Mouse (Mus musculus): ENCODE results near the gene Hrc. TPM values are rescaled to one million over a fixed set of nuclear protein-coding genes. Genes with fewer than 3 reads are reported as not detected.

The Hrc gene
- polyA plus RNA-seq, 1 experiment from 2014 or later, result 0.74 TPM

DNA sequence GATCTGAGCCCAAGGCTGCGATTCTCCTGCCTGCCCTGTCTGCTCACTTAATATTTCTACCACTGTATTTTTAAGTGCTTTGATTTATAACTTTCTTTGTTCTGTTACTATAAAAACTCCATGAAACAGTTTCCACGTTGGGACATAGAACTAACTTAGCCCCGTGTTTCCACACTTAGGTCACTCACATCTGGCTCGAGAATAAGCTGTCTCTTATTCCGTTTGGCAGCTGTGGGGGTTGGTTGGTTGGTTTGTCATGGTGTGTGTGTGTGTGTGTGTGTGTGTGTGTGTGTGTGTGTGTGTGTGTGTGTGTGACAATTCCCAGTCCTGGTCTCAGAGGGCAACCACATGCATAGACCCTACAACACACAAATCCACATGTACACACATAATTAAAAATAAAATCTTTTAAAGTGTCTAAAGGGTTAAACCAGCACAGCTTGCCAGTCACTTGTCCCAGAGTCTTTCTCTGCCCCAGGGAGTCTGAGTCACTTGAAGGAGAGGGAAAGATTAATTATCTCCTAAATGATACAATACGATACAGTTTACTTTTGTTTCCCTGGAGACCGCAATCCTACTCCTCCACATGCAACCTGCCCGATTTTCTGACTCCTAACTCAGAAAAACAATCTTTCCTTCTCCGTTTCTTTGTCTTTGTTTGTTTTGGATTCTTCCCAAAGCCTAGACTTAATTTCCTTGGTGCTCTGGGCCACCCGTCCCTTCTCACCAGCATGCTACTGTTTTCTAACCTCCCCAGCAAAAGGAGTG is 22.2 kb upstream of the Hrc start:
- H3K27me3 ChIP-seq, result peaks cover 3% of the 10 kb centered on the region
- no peak overlapping the region for H3K9ac ChIP-seq
- no peak for ATAC-seq (ENCODE audit: low read depth)
- H3K4me2 ChIP-seq, result peak overlapping the region; percentile 28; the same call in 1 of the 2 replicates
- H3K4me1 ChIP-seq (replicated peaks), result peaks cover 36% of the 10 kb centered on the region
- no peak overlapping the region for H3K4me3 ChIP-seq
- 20% methylated on average over 10 of the region's 10 CpGs for WGBS
- H3K27ac ChIP-seq (replicated peaks), result no peak overlapping the region
- H3K36me3 ChIP-seq, result 0 out of 2 replicates have a peak, but pooled peaks cover 7% of the 10 kb centered on the region
- no peaks in the 10 kb centered on the region for H3K9me3 ChIP-seq

DNA sequence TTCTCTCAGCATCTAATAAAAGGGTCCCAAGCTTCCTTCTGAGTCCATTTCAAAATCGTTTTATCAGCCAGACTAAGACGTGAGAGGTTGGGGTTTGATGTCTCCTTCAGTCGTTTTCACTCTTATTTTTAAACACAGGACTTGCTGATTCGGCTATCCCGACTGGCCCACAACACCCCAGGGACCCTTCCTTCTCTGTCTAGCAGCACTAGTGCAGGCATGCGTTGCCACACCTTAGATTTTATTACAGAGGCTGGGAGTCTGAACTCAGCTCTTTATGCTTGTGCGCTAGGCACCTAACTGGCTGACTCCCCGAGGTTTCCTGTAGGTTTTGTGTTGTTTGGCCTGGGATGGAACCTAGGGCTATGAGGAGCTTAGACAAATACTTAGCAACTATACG is 21.6 kb upstream of the Hrc start:
- Histone ChIP-seq H3K4me3 (no peak overlapping the region), H3K9me3 (no peaks in the 10 kb centered on the region), H3K9ac (no peak overlapping the region), H3K27me3 (peaks cover 3% of the 10 kb centered on the region), H3K36me3 (0 out of 2 replicates have a peak, but pooled peaks cover 7% of the 10 kb centered on the region), H3K4me1 (replicated peaks) (peaks cover 36% of the 10 kb centered on the region), H3K4me2 (0 out of 2 replicates have a peak overlapping the region, but pooled peaks have one; percentile 28), H3K27ac (replicated peaks) (peak overlapping the region; percentile 24; the same call in 1 of the 2 replicates)
- ATAC-seq (ENCODE audit: low read depth), result no peak
- 26% methylated on average over 9 of the region's 9 CpGs for WGBS

DNA sequence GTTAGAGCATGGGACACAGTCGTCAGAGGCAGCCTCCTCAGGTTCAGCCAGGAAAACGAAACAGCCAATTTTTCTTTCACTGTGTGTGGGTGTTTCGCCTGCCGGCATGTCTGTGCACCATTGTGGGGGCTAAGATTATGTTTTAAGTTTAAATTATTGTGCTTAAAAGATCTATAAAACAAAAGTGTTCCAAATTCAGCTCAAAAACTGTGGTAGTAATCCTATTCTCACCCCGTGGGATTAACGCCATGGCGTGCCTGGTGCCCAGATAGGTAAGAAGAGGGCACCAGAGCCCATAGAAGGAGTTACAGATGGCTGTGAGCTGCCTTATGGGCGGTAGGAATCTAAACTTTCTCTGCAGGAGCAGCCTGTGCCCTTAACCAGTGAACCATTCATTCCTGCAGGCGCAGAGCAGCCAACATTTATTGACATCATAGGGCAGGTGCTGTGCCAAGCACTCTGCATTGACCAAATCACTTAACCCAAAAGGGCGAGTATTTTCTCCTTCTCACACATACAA is 19.8 kb upstream of the Hrc start:
- Histone ChIP-seq H3K4me1 (replicated peaks) (peaks cover 22% of the 10 kb centered on the region), H3K27me3 (peaks cover 3% of the 10 kb centered on the region), H3K9ac (no peak overlapping the region), H3K9me3 (no peaks in the 10 kb centered on the region), H3K36me3 (0 out of 2 replicates have a peak, but pooled peaks cover 7% of the 10 kb centered on the region), H3K4me2 (no peak overlapping the region), H3K4me3 (no peak overlapping the region), H3K27ac (replicated peaks) (no peak overlapping the region)
- no peak for ATAC-seq (ENCODE audit: low read depth)
- WGBS, result 89% methylated on average over 10 of the region's 10 CpGs

DNA sequence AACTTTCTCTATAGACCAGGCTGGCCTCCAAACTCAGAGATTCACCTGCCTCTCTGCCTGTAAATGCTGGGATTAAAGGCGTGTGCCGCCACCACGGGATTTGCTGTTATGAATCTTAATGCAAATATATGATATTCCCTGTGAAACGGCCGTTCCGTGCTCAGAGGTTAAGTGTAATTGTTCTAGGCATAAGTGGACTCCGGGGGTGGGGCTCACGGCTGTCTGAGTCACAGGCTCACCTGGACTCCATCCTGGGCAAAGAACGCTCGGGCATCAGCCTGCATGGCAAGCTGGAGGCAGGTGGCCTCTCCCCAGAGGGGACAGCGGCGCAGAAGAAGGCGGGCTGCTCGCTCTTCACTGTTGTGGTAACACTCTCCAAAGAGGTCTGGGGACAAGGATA is 18.6 kb upstream of the Hrc start:
- Histone ChIP-seq H3K9ac (no peak overlapping the region), H3K27ac (replicated peaks) (no peak overlapping the region), H3K4me2 (no peak overlapping the region), H3K36me3 (0 out of 2 replicates have a peak, but pooled peaks cover 7% of the 10 kb centered on the region), H3K27me3 (peaks cover 3% of the 10 kb centered on the region), H3K4me1 (replicated peaks) (peaks cover 21% of the 10 kb centered on the region), H3K9me3 (no peaks in the 10 kb centered on the region), H3K4me3 (no peak overlapping the region)
- 91% methylated on average over 14 of the region's 14 CpGs for WGBS
- no peak for ATAC-seq (ENCODE audit: low read depth)

DNA sequence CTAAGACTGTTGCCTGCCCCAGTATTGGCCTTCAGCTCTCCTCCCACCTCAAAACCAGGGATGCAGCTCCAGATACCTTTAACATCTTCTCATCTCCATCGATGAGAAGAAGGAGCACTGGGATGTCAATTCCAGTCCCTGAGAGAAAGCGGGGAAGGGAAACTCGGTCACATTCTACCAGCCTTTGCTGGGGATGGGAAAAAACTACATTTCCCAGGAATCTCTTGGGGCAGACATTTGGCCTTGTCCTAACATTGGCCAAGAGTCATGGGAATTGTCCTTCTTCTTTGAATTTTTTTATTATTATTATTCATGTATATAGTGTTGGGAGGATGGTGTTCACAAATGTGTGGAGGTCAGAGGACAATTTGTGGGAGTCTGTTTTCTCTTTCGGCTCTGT is 12.8 kb upstream of the Hrc start:
- Histone ChIP-seq H3K4me3 (no peak overlapping the region), H3K4me1 (replicated peaks) (no peaks in the 10 kb centered on the region), H3K27me3 (no peaks in the 10 kb centered on the region), H3K4me2 (no peak overlapping the region), H3K9me3 (no peaks in the 10 kb centered on the region), H3K36me3 (0 out of 2 replicates have a peak, but pooled peaks cover 4% of the 10 kb centered on the region), H3K27ac (replicated peaks) (no peak overlapping the region), H3K9ac (no peak overlapping the region)
- no peak for ATAC-seq (ENCODE audit: low read depth)
- WGBS, result 89% methylated on average over 4 of the region's 4 CpGs

DNA sequence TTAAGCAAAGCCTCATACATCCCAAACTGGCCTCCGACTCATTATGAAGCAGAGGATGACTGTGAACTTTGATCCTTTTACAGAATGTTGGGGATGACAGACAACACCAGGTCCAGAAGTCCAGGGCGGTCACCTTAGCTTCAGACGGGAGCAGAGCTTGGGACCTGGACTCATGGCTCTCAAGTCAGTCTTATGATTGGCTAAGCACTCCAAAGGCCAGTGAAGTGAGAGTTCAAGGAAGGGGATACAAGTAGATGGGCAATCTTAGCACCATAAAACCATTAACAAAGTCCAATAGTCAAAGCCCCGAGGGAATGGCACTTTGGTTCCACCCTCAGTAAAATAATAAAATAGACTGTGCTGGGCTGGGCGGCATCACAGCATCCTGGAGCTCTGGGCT is 12.0 kb upstream of the Hrc start:
- ATAC-seq (ENCODE audit: low read depth), result no peak
- no peak overlapping the region for H3K4me3 ChIP-seq
- H3K9ac ChIP-seq, result no peak overlapping the region
- H3K36me3 ChIP-seq, result 0 out of 2 replicates have a peak, but pooled peaks cover 4% of the 10 kb centered on the region
- H3K27ac ChIP-seq (replicated peaks), result no peak overlapping the region
- H3K27me3 ChIP-seq, result no peaks in the 10 kb centered on the region
- H3K4me2 ChIP-seq, result no peak overlapping the region
- 35% methylated on average over 5 of the region's 5 CpGs for WGBS
- H3K9me3 ChIP-seq, result no peaks in the 10 kb centered on the region
- H3K4me1 ChIP-seq (replicated peaks), result no peaks in the 10 kb centered on the region

DNA sequence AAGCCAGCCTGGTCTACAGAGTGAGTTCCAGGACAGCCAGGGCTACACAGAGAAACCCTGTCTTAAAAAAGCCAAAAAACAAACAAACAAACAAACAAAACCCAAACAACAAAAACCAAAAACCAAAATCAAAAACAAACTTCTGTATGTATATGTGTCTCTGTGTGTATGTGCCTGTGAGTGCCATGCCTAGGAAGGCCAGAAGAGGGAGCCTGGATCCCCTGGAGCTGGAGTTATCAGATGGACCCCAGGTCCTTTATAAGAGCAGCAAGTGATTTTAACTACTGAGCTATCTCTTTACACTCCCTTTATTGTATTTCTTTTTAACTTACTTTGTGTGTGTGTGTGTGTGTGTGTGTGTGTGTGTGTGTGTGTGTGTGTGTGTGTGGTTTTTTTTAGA is 9.3 kb upstream of the Hrc start:
- Histone ChIP-seq H3K4me1 (replicated peaks) (no peaks in the 10 kb centered on the region), H3K4me3 (no peak overlapping the region), H3K27me3 (no peaks in the 10 kb centered on the region), H3K27ac (replicated peaks) (no peak overlapping the region), H3K36me3 (0 out of 2 replicates have a peak, but pooled peaks cover 4% of the 10 kb centered on the region), H3K9me3 (no peaks in the 10 kb centered on the region), H3K9ac (no peak overlapping the region), H3K4me2 (no peak overlapping the region)
- no peak for ATAC-seq (ENCODE audit: low read depth)

DNA sequence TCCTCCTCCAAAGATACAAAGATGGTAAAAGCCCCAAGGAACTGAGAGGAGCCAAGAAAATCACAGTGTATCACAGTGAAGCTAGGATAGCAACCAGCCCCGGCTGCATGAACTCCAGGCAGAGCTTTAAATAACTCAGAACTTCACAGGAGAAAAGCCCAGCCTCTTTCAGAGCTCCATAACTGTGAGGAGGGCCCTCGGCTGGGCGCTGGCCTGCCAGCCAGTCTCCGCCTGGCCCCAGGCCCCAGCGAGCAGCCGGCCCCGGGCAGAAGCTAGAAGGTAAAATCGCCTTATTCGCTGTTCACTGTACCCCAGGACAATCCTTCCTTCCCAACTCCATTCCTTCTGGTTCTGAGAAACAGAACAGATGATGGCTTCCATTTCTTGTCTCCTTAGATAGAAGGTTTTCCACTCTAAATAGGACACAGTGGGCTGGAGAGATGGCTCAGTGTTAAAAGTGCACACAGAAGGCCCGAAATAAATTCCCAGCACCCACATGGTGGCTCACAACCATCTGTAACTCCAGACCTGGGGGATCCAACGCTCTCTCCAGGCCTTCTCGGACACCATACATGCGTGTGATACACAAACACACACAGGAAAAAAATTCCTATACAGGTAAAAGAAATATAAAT is 6.1 kb upstream of the Hrc start:
- WGBS, result 74% methylated on average over 13 of the region's 13 CpGs
- no peak overlapping the region for H3K27ac ChIP-seq (replicated peaks)
- no peak overlapping the region for H3K9ac ChIP-seq
- peaks cover 18% of the 10 kb centered on the region for H3K4me1 ChIP-seq (replicated peaks)
- H3K27me3 ChIP-seq, result no peaks in the 10 kb centered on the region
- H3K4me2 ChIP-seq, result no peak overlapping the region
- H3K9me3 ChIP-seq, result no peaks in the 10 kb centered on the region
- no peak overlapping the region for H3K4me3 ChIP-seq
- no peak for ATAC-seq (ENCODE audit: low read depth)
- 0 out of 2 replicates have a peak, but pooled peaks cover 4% of the 10 kb centered on the region for H3K36me3 ChIP-seq

DNA sequence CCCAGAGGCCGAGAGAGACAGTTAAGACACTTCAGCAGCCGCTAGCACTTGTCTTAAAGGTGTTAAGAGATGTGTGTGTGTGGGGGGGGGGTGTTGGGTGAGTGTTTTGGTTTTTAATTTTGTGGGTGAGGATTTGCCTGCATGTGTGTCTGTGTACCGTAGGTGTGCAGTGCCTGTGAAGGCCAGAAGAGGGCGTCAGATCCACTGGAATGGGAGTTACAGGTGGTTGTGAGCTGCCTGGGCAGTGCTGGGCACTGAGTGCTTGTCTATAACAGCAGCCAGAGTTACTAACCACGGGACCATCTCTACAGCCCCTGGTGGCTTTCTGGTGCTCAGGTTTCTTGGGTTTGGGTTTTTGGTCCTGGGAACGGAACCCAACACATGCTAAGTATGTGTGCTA is 3.6 kb upstream of the Hrc start:
- Histone ChIP-seq H3K27ac (replicated peaks) (no peak overlapping the region), H3K9ac (no peak overlapping the region), H3K36me3 (no peaks in the 10 kb centered on the region), H3K4me1 (replicated peaks) (peaks cover 28% of the 10 kb centered on the region), H3K9me3 (no peaks in the 10 kb centered on the region), H3K4me3 (no peak overlapping the region), H3K27me3 (no peaks in the 10 kb centered on the region; the same call in 1 of the 2 replicates), H3K4me2 (no peak overlapping the region)
- 86% methylated on average over 6 of the region's 6 CpGs for WGBS
- ATAC-seq (ENCODE audit: low read depth), result no peak

DNA sequence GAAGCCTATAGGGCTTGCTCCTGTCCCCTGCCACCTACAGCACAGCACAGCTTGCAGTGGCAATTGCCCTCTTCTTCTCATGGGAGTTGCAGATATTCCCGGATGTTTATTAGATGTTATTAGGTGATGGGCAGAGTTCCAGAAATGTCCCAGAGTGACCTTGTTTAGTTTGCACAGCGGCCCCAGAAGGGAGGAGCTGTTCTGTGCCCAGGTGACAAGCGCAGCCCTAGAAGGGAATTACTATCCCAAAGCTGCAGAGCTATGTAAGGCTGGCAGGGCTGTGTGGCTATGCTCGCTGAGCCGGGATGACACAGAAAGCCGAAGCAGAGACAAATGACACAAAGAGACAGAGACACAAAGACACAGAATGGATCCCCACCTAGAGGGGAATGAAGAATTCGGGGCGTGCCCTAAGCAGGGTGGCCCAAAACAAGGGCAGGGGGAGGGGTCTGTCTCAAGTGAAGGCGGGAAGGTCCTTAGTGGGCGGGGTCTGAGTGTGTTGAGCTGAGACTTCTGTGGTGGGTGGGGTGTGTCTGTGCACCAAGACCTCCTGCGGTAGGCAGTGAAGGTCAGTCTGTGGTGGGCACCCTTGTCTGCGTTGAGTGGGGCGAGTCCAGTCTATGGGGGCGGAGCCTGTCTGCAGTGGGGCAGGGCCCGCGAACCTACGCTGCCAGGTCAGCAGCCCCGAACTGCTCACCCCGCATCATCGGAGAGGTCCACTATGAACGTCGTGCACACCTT is 2.2 kb upstream of the Hrc start:
- Histone ChIP-seq H3K9me3 (no peaks in the 10 kb centered on the region), H3K4me1 (replicated peaks) (peaks cover 28% of the 10 kb centered on the region), H3K27ac (replicated peaks) (no peak overlapping the region; the same call in 1 of the 2 replicates), H3K4me3 (peak overlapping the region; percentile 54), H3K9ac (peak overlapping the region; percentile 76), H3K4me2 (peak overlapping the region; percentile 91), H3K36me3 (no peaks in the 10 kb centered on the region), H3K27me3 (peaks cover 7% of the 10 kb centered on the region)
- WGBS, result 4% methylated on average over 22 of the region's 22 CpGs
- ATAC-seq (ENCODE audit: low read depth), result peak; percentile 47

DNA sequence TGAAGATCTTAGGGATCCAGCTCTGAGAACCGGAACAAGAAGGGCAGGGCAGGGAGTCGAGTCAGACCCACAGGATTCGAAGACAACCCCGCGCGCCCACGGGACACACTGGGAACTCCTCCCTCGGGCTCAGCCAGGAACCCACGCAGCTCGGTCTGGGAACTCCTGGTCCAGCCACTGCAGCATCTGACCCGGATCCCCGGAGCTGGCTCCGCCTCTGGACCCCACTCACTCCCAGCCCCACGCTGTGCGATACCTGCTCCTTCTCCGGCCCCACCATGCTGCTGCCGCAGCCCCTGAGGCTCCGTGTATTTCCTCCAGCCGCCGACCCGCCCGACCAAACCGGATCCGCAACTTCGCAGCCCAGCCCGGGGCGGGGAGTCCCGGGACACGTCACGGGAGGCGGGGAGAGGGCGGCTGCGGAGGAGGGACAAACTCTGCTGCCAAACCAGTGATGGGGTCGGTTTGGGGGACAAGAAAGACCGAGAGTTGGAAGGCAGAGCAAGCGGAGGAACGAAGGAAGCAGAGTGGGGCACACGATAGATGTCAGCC is 1.6 kb upstream of the Hrc start, which contains the start of gene Trpm4:
TSS of gene Trpm4 (minus strand) at position 350 of the 552 bp plus-strand sequence.
- Histone ChIP-seq H3K4me2 (peak within 1 kb of the TSS; percentile 91), H3K27me3 (peaks cover 13% of the 10 kb centered on the region), H3K36me3 (no peaks in the 10 kb centered on the region), H3K9me3 (no peaks in the 10 kb centered on the region), H3K27ac (replicated peaks) (no peak within 1 kb of the TSS; the same call in 1 of the 2 replicates), H3K4me1 (replicated peaks) (peaks cover 35% of the 10 kb centered on the region), H3K9ac (peak within 1 kb of the TSS; percentile 76), H3K4me3 (peak within 1 kb of the TSS; percentile 54)
- WGBS, result under 1% methylated on average over 38 of the region's 38 CpGs
- peak; percentile 57 for ATAC-seq (ENCODE audit: low read depth)
